Mouse (Mus musculus): ENCODE measurements around the gene Slc27a2. TPM values are rescaled to one million over a fixed set of nuclear protein-coding genes. Genes with fewer than 3 reads are reported as not detected.

The Slc27a2 gene
- total and polyA plus RNA-seq, 2 experiments from 2014 or later: 8.2 to 9.8 TPM

DNA sequence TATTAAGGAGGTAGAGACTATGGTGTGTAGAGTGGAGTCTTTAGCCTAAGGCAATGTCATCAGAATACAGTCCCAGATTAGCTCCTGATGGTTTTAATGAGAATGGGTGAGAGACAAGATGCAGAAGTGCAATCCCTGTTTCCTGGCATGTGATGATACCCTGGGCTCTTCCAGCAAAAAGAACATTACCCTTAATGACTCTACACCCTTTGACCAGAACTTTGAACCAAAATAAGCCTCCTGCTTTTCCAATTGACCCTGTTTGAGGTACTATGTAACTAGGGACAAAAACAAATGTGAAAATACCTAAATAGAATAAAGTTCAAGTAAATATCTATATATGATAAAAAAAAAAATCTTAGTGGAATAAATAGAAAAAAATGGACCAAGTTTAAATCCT, 14.6 kb upstream of the Slc27a2 start:
- Histone ChIP-seq H3K4me1 (ENCODE audit: insufficient read depth, low read length) (no peaks in the 10 kb centered on the region), H3K9me3 (ENCODE audit: low read length) (no peaks in the 10 kb centered on the region), H3K4me2 (ENCODE audit: low read depth, low read length) (no peak overlapping the region), H3K27me3 (ENCODE audit: insufficient read depth, low read length) (no peaks in the 10 kb centered on the region), H3K27ac (no peak overlapping the region), H3K9ac (replicated peaks; ENCODE audit: low read length) (no peak overlapping the region), H3K4me3 (ENCODE audit: low read length) (no peak overlapping the region), H3K36me3 (ENCODE audit: insufficient read depth, low read length) (no peaks in the 10 kb centered on the region)
- DNase-seq (ENCODE audit: low spot score): no peak
- no peak for TF ChIP-seq CTCF (IDR thresholded peaks at IDR 0.05; ENCODE audit: low read depth)
- ATAC-seq: no peak

DNA sequence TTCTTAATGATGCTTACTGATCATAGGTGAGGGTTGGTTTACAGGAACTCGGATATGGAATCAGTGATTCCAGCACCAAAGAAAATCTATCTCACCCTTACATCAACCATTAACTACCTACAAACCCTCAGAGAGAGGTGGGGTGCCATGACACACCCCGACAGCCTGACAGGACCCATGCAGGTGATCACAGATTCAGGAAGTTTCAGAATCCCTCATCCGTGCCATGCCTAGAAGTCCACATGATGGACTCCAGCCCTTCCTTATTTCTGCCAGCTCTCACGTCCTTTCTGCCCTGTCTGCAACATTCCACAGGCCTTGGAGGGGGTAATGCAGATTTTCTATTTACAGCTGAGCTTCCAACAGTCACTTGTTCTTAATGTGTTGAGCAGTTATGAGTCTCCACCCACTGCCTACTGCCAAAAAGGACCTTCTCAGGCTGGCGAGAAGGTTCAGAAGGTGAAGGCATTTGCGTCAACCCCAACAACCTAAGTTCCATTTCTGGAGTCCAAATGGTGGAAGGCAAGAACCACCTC, 11.7 kb upstream of the Slc27a2 start:
- Histone ChIP-seq H3K4me2 (ENCODE audit: low read depth, low read length) (no peak overlapping the region), H3K9me3 (ENCODE audit: low read length) (no peaks in the 10 kb centered on the region; the same call in 1 of the 2 replicates), H3K4me1 (ENCODE audit: insufficient read depth, low read length) (no peaks in the 10 kb centered on the region), H3K9ac (replicated peaks; ENCODE audit: low read length) (no peak overlapping the region), H3K36me3 (ENCODE audit: insufficient read depth, low read length) (no peaks in the 10 kb centered on the region), H3K4me3 (ENCODE audit: low read length) (no peak overlapping the region), H3K27me3 (ENCODE audit: insufficient read depth, low read length) (no peaks in the 10 kb centered on the region), H3K27ac (no peak overlapping the region)
- no peak for ATAC-seq
- TF ChIP-seq CTCF (IDR thresholded peaks at IDR 0.05; ENCODE audit: low read depth): no peak
- DNase-seq (ENCODE audit: low spot score): no peak
- 85% methylated on average over 6 of the region's 6 CpGs for WGBS

DNA sequence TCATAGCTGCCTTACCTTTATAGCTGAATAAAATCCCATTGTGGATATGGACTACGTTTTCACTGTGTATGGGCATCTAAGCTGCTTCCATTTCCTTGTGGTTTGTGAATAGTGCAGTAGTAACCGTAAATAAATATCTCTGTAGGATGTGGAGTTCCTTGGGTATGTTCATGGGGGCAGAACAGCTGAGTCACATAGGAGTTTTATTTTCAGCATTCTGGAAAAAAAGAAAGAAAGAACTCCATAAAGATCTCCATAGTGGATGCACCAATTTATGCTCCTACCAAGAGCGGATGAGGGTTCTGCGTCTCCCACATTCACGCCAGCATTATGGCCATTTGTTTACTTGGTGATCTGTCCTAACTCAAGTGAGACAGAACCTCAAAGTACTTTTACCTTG, 10.0 kb upstream of the Slc27a2 start:
- no peak overlapping the region for H3K9ac ChIP-seq (replicated peaks; ENCODE audit: low read length)
- 91% methylated on average over 5 of the region's 5 CpGs for whole genome bisulfite sequencing
- H3K4me3 ChIP-seq (ENCODE audit: low read length): no peak overlapping the region
- H3K4me2 ChIP-seq (ENCODE audit: low read depth, low read length): no peak overlapping the region
- TF ChIP-seq CTCF (IDR thresholded peaks at IDR 0.05; ENCODE audit: low read depth): no peak
- H3K4me1 ChIP-seq (ENCODE audit: insufficient read depth, low read length): no peaks in the 10 kb centered on the region
- ATAC-seq (no peak), DNase-seq (ENCODE audit: low spot score) (no peak)
- H3K27ac ChIP-seq: no peak overlapping the region
- H3K9me3 ChIP-seq (ENCODE audit: low read length): no peaks in the 10 kb centered on the region; the same call in 1 of the 2 replicates
- no peaks in the 10 kb centered on the region for H3K36me3 ChIP-seq (ENCODE audit: insufficient read depth, low read length)
- H3K27me3 ChIP-seq (ENCODE audit: insufficient read depth, low read length): no peaks in the 10 kb centered on the region

DNA sequence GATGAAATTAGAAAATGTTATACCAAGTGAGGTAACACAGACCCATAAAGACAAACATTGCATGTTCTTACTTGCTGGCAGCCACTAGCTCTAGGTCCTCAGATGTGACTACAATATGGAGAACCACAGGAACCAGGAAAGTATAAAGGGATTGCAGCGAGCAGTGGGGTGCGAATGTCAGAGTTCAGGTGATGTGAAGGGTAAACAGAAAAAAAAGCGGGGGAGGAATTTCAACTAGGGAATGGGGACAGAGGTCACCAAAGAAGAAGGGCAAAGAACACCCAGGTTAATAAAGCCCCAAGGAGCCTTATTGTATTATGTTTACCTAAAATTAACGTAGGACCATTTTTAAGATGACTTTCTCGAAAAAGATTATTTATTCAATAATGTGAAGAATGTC, 6.9 kb upstream of the Slc27a2 start:
- no peak overlapping the region for H3K4me3 ChIP-seq (ENCODE audit: low read length)
- DNase-seq (ENCODE audit: low spot score) (no peak), ATAC-seq (no peak)
- no peak for TF ChIP-seq CTCF (IDR thresholded peaks at IDR 0.05; ENCODE audit: low read depth)
- no peak overlapping the region for H3K9ac ChIP-seq (replicated peaks; ENCODE audit: low read length)
- no peaks in the 10 kb centered on the region for H3K27me3 ChIP-seq (ENCODE audit: insufficient read depth, low read length)
- WGBS: 69% methylated on average over 5 of the region's 5 CpGs
- H3K27ac ChIP-seq: no peak overlapping the region
- no peaks in the 10 kb centered on the region for H3K36me3 ChIP-seq (ENCODE audit: insufficient read depth, low read length)
- no peaks in the 10 kb centered on the region for H3K4me1 ChIP-seq (ENCODE audit: insufficient read depth, low read length)
- H3K4me2 ChIP-seq (ENCODE audit: low read depth, low read length): no peak overlapping the region
- no peaks in the 10 kb centered on the region; the same call in 1 of the 2 replicates for H3K9me3 ChIP-seq (ENCODE audit: low read length)

DNA sequence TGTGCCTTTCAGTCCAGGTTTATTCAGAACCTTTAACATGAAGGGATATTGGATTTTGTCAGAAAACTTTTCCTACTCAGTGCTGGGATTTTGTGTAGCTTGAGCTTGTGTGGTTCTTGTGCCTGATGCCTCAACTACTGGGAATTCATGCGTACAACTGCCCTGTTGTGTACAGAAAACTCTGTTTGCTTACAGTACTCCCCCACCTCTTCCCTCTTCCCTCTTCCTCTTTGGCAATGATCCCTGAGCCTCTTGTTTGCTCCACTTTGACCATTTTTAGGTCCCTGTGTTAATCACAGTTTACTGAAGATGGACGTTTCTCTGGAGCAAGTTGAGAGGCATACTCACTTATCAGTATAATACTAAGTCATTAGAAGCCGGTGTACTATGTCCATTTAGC, 5.8 kb upstream of the Slc27a2 start:
- TF ChIP-seq CTCF (IDR thresholded peaks at IDR 0.05; ENCODE audit: low read depth): no peak
- Histone ChIP-seq H3K9ac (replicated peaks; ENCODE audit: low read length) (no peak overlapping the region), H3K4me2 (ENCODE audit: low read depth, low read length) (no peak overlapping the region), H3K9me3 (ENCODE audit: low read length) (no peaks in the 10 kb centered on the region; the same call in 1 of the 2 replicates), H3K36me3 (ENCODE audit: insufficient read depth, low read length) (no peaks in the 10 kb centered on the region), H3K27ac (no peak overlapping the region), H3K27me3 (ENCODE audit: insufficient read depth, low read length) (peaks cover 3% of the 10 kb centered on the region; the same call in 1 of the 2 replicates), H3K4me3 (ENCODE audit: low read length) (no peak overlapping the region), H3K4me1 (ENCODE audit: insufficient read depth, low read length) (no peaks in the 10 kb centered on the region)
- WGBS: 86% methylated on average over 3 of the region's 3 CpGs
- DNase-seq (ENCODE audit: low spot score): no peak
- no peak for ATAC-seq

DNA sequence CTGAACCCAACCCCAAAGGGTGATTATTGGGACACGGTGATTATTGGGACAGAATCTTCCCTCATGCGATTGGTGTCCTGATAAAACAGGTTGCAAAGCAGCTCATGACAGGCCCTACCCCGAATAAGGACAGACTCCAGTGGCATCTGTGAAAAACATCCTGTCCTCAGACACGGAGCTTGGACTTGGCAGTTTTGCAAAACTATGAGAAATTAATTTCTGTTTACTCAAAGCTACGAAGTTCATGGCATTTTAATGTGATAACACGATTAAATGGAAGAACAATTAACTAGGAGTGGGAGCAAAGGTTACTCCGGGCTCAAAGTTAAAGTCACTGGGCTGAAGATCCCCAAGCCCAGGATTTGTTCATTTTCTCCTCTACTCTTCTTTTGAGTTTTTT, 2.5 kb upstream of the Slc27a2 start:
- 89% methylated on average over 7 of the region's 7 CpGs for WGBS
- no peak overlapping the region for H3K4me3 ChIP-seq (ENCODE audit: low read length)
- peaks cover 6% of the 10 kb centered on the region; the same call in 1 of the 2 replicates for H3K4me1 ChIP-seq (ENCODE audit: insufficient read depth, low read length)
- no peak for DNase-seq (ENCODE audit: low spot score)
- H3K9ac ChIP-seq (replicated peaks; ENCODE audit: low read length): no peak overlapping the region
- H3K27me3 ChIP-seq (ENCODE audit: insufficient read depth, low read length): peaks cover 10% of the 10 kb centered on the region
- no peak overlapping the region for H3K27ac ChIP-seq
- H3K36me3 ChIP-seq (ENCODE audit: insufficient read depth, low read length): no peaks in the 10 kb centered on the region
- no peak for TF ChIP-seq CTCF (IDR thresholded peaks at IDR 0.05; ENCODE audit: low read depth)
- no peak for ATAC-seq
- H3K4me2 ChIP-seq (ENCODE audit: low read depth, low read length): no peak overlapping the region
- no peaks in the 10 kb centered on the region for H3K9me3 ChIP-seq (ENCODE audit: low read length)

DNA sequence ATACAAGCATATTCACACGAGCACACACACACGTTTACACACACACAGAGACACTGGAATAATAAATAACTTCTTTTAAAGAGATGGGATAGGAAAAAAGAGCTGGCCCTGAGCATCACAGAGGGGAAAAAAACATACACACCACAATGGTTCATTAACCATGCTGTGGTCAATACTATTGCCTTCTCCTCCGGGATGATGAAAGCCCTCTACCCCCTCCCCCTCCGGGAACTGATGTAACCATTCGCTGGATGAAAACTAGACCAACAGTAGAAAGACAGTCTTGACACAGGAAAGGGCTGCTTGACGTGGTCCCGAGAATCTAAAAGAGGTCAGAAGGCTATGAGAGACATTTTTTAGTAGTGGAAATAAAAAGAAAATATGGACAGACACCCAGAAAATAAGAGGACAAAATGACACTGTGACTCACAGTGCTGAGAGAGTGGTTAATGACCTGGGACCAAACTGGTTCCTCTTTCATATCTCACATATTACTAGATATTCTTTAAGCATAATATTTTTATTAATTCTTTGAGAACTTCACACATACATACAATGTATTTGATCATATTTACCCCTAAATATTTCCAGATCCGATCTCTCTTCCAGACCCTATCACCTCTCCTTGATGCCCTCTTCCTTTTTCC, 840 bp upstream of the Slc27a2 start:
- Histone ChIP-seq H3K9me3 (ENCODE audit: low read length) (no peaks in the 10 kb centered on the region), H3K27ac (no peak overlapping the region), H3K4me1 (ENCODE audit: insufficient read depth, low read length) (peaks cover 6% of the 10 kb centered on the region; the same call in 1 of the 2 replicates), H3K27me3 (ENCODE audit: insufficient read depth, low read length) (peaks cover 10% of the 10 kb centered on the region), H3K4me3 (ENCODE audit: low read length) (no peak overlapping the region), H3K9ac (replicated peaks; ENCODE audit: low read length) (no peak overlapping the region), H3K36me3 (ENCODE audit: insufficient read depth, low read length) (no peaks in the 10 kb centered on the region), H3K4me2 (ENCODE audit: low read depth, low read length) (no peak overlapping the region)
- ATAC-seq (no peak), DNase-seq (ENCODE audit: low spot score) (no peak)
- WGBS: 74% methylated on average over 8 of the region's 8 CpGs
- TF ChIP-seq CTCF (IDR thresholded peaks at IDR 0.05; ENCODE audit: low read depth): no peak

Data from hindbrain, postnatal 0 days (tissue).